Mouse (Mus musculus) hindbrain, embryonic 10.5 days (tissue): ENCODE results near the gene Acot10. TPM values are rescaled to one million over a fixed set of nuclear protein-coding genes. Genes with fewer than 3 reads are reported as not detected.

Experiments used
- polyA plus RNA-seq: library from polyadenylated mRNA; unstranded; fragments of >200 nt; fragmentation: Nextera tagmentation; extraction: Ambion mirVana; gene quantifications from 2 replicates; pipeline ENCODE4 v1.2.1, GENCODE M21; 2016

Acot10 gene
- polyA plus RNA-seq, 1 experiment from 2014 or later, result 0.17 TPM

Other genes starting within 250 kb of the Acot10 start
- 0.37 and 0.78 TPM in 2 replicates for gene Cdh12, start 217.5 kb downstream of the Acot10 start, polyA plus RNA-seq